Mouse (Mus musculus) midbrain, embryonic 14.5 days (tissue): ENCODE results near the gene Ccdc158. TPM values are rescaled to one million over a fixed set of nuclear protein-coding genes. Genes with fewer than 3 reads are reported as not detected.

ENCODE experiments used
- ATAC-seq: fragments of 200-750 bp; cut with Nextera tagmentation; 2 replicates; pipeline ENCODE4 v1.8.0; 2017; ENCODE audit warnings: moderate number of reproducible peaks, moderate library complexity; ENCODE audit not compliant: low FRiP score, low TSS enrichment
- DNase-seq: peaks from one replicate; pipeline ENCODE4 v3.0.0-alpha.2; 2015
- H3K27ac ChIP-seq: fragments of 300-500 bp; sonication (generic); replicated peaks from 2 replicates; pipeline ENCODE4 v1.5.1; 2014; ENCODE audit warnings: mild to moderate bottlenecking, low read depth, low read length, moderate library complexity
- H3K27me3 ChIP-seq: fragments of 300-500 bp; sonication (generic); 2 replicates; pipeline ENCODE4 v1.6.1; 2014; ENCODE audit warnings: low read length, control low read depth, mixed read lengths; ENCODE audit not compliant: control insufficient read depth, insufficient read depth
- H3K36me3 ChIP-seq: fragments of 300-500 bp; sonication (generic); 2 replicates; pipeline ENCODE4 v1.6.1; 2014; ENCODE audit warnings: low read length, control low read depth; ENCODE audit not compliant: control insufficient read depth, insufficient read depth
- H3K4me1 ChIP-seq: fragments of 300-500 bp; sonication (generic); 2 replicates; pipeline ENCODE4 v1.6.1; 2014; ENCODE audit warnings: mild to moderate bottlenecking, antibody characterized with exemption, low read length, control low read depth; ENCODE audit not compliant: control insufficient read depth, insufficient read depth
- H3K4me2 ChIP-seq: fragments of 300-500 bp; sonication (generic); 2 replicates; pipeline ENCODE4 v1.6.1; 2014; ENCODE audit warnings: mild to moderate bottlenecking, low read length, moderate library complexity
- H3K4me3 ChIP-seq: fragments of 300-500 bp; sonication (generic); replicated peaks from 2 replicates; pipeline ENCODE4 v1.5.1; 2014; ENCODE audit warnings: low read depth, low read length
- H3K9ac ChIP-seq: fragments of 300-500 bp; sonication (generic); replicated peaks from 2 replicates; pipeline ENCODE4 v1.6.1; 2014; ENCODE audit warnings: mild to moderate bottlenecking, low read length, moderate library complexity
- H3K9me3 ChIP-seq: fragments of 300-500 bp; sonication (generic); 2 replicates; pipeline ENCODE4 v1.6.1; 2016; ENCODE audit warnings: low read length, control low read depth, mixed read lengths; ENCODE audit not compliant: control insufficient read depth
- WGBS: fragments of 180-500 bp; shearing (Covaris S2); extraction: QIAGEN DNeasy Blood & Tissue Kit; methylation state at CpG from one replicate; pipeline ENCODE4 v1.1.7; 2014; 5-methylcytosine and 5-hydroxymethylcytosine counted together
- polyA plus RNA-seq: library from polyadenylated mRNA; unstranded; fragments of >200 nt; fragmentation: Nextera tagmentation; extraction: Ambion mirVana; gene quantifications from 2 replicates; pipeline ENCODE4 v1.2.1, GENCODE M21; 2014

The Ccdc158 gene
- polyA plus RNA-seq, 1 experiment from 2014 or later = 0.43 TPM

GRCm38 (mm10) chr5:92633526-92633925 is 41.5 kb downstream of the Ccdc158 start:
- WGBS = 65% methylated on average over 4 of the region's 4 CpGs
- H3K4me1 ChIP-seq = no peaks in the 10 kb centered on the region
- no peak overlapping the region for H3K4me2 ChIP-seq
- H3K4me3 ChIP-seq = no peak overlapping the region
- DNase-seq = peak; percentile 6
- no peak for ATAC-seq
- H3K9me3 ChIP-seq = no peaks in the 10 kb centered on the region
- H3K27ac ChIP-seq = no peak overlapping the region
- H3K9ac ChIP-seq = no peak overlapping the region
- H3K27me3 ChIP-seq = no peaks in the 10 kb centered on the region
- no peaks in the 10 kb centered on the region for H3K36me3 ChIP-seq

GRCm38 (mm10) chr5:92627896-92628295 is 47.2 kb downstream of the Ccdc158 start:
- H3K4me3 ChIP-seq = no peak overlapping the region
- H3K9me3 ChIP-seq = no peaks in the 10 kb centered on the region
- H3K27me3 ChIP-seq = no peaks in the 10 kb centered on the region
- no peak for ATAC-seq
- H3K27ac ChIP-seq = no peak overlapping the region
- 71% methylated on average over 7 of the region's 7 CpGs for WGBS
- no peak overlapping the region for H3K9ac ChIP-seq
- H3K36me3 ChIP-seq = no peaks in the 10 kb centered on the region
- DNase-seq = no peak
- H3K4me2 ChIP-seq = no peak overlapping the region
- H3K4me1 ChIP-seq = no peaks in the 10 kb centered on the region

- H3K4me2 ChIP-seq = no peak overlapping the region
- no peaks in the 10 kb centered on the region for H3K4me1 ChIP-seq
- no peak overlapping the region for H3K4me3 ChIP-seq
- H3K9ac ChIP-seq = no peak overlapping the region
- no peak overlapping the region for H3K27ac ChIP-seq
- ATAC-seq (no peak), DNase-seq (no peak)
- H3K27me3 ChIP-seq = no peaks in the 10 kb centered on the region
- 82% methylated on average over 5 of the region's 5 CpGs for WGBS
- H3K9me3 ChIP-seq = no peaks in the 10 kb centered on the region
- H3K36me3 ChIP-seq = no peaks in the 10 kb centered on the region
Observed at GRCm38 (mm10) chr5:92621883-92622282, 53.2 kb downstream of the Ccdc158 start.

- no peak overlapping the region for H3K4me2 ChIP-seq
- 74% methylated on average over 4 of the region's 4 CpGs for WGBS
- H3K4me3 ChIP-seq = no peak overlapping the region
- no peak overlapping the region for H3K9ac ChIP-seq
- H3K4me1 ChIP-seq = no peaks in the 10 kb centered on the region
- no peaks in the 10 kb centered on the region for H3K27me3 ChIP-seq
- DNase-seq = no peak
- no peak overlapping the region for H3K27ac ChIP-seq
- no peaks in the 10 kb centered on the region for H3K9me3 ChIP-seq
- H3K36me3 ChIP-seq = no peaks in the 10 kb centered on the region
- ATAC-seq = no peak
Observed at GRCm38 (mm10) chr5:92612756-92613155, 62.3 kb downstream of the Ccdc158 start.

GRCm38 (mm10) chr5:92607492-92608229 is 67.4 kb downstream of the Ccdc158 start:
- Histone ChIP-seq H3K36me3 (no peaks in the 10 kb centered on the region), H3K9ac (no peak overlapping the region), H3K27ac (no peak overlapping the region), H3K4me2 (no peak overlapping the region), H3K4me3 (no peak overlapping the region), H3K9me3 (no peaks in the 10 kb centered on the region), H3K27me3 (no peaks in the 10 kb centered on the region), H3K4me1 (no peaks in the 10 kb centered on the region)
- WGBS = 89% methylated on average over 5 of the region's 5 CpGs
- no peak for ATAC-seq
- no peak for DNase-seq

- Histone ChIP-seq H3K4me3 (no peak overlapping the region), H3K9ac (no peak overlapping the region), H3K36me3 (no peaks in the 10 kb centered on the region), H3K9me3 (no peaks in the 10 kb centered on the region), H3K27me3 (no peaks in the 10 kb centered on the region), H3K27ac (no peak overlapping the region), H3K4me1 (no peaks in the 10 kb centered on the region), H3K4me2 (no peak overlapping the region)
- WGBS = 77% methylated on average over 10 of the region's 10 CpGs
- no peak; the same call in 1 of the 2 replicates for ATAC-seq
- DNase-seq = peak; percentile 22
Observed at GRCm38 (mm10) chr5:92604452-92605247, 70.4 kb downstream of the Ccdc158 start.

GRCm38 (mm10) chr5:92602691-92603690 is 72.1 kb downstream of the Ccdc158 start, which contains the start of gene Stbd1:
Gene Stbd1 (plus strand): TSS chr5:92603041.
- ATAC-seq (peak; percentile 85), DNase-seq (peak; percentile 79)
- H3K9ac ChIP-seq = peak within 1 kb of the TSS; percentile 56
- WGBS = under 1% methylated on average over 64 of the region's 69 CpGs
- H3K4me3 ChIP-seq = peak within 1 kb of the TSS; percentile 63
- H3K4me2 ChIP-seq = peak within 1 kb of the TSS; percentile 97
- H3K27me3 ChIP-seq = no peaks in the 10 kb centered on the region
- no peaks in the 10 kb centered on the region for H3K9me3 ChIP-seq
- no peak within 1 kb of the TSS for H3K27ac ChIP-seq
- H3K4me1 ChIP-seq = no peaks in the 10 kb centered on the region
- H3K36me3 ChIP-seq = no peaks in the 10 kb centered on the region

GRCm38 (mm10) chr5:92599030-92599429 is 76.0 kb downstream of the Ccdc158 start:
- Histone ChIP-seq H3K9ac (no peak overlapping the region), H3K9me3 (no peaks in the 10 kb centered on the region), H3K4me1 (no peaks in the 10 kb centered on the region), H3K27ac (no peak overlapping the region), H3K36me3 (no peaks in the 10 kb centered on the region), H3K4me3 (no peak overlapping the region), H3K27me3 (no peaks in the 10 kb centered on the region), H3K4me2 (no peak overlapping the region)
- 87% methylated on average over 10 of the region's 10 CpGs for WGBS
- DNase-seq (no peak), ATAC-seq (no peak)
